Mouse (Mus musculus) mouse trophoblast stem cell (cell line): ENCODE measurements at regions not wholly inside any gene's neighbourhood (a gene's known extent, or its start where the extent isn't known, plus 50 kb on each side); places are given as distances from the start of the nearest gene placed in this dataset.

Source experiments
- in situ Hi-C, 2 experiments: fragments of 300-500 bp; cut with MseI, MboI; formaldehyde crosslinking; loops; 2 replicates in 1 of 2; 3 replicates in 1 of 2; pipeline ENCODE4 v1.15.1; 2025

- in situ Hi-C loops = no loop called here
Observed at GRCm38 (mm10) chr11:112839721-112840494, 57.9 kb downstream of the Sox9 start.

- in situ Hi-C loops = no loop called here
Observed at GRCm38 (mm10) chr11:112840495-112840828, 58.4 kb downstream of the Sox9 start.

- in situ Hi-C loops = no loop called here
Observed at GRCm38 (mm10) chr11:112844258-112844901, 62.4 kb downstream of the Sox9 start.

GRCm38 (mm10) chr11:112847146-112847545 lies 65.1 kb downstream of the Sox9 start:
- in situ Hi-C loops = no loop called here

GRCm38 (mm10) chr11:112847851-112848250 lies 65.8 kb downstream of the Sox9 start:
- in situ Hi-C loops = no loop called here

- in situ Hi-C loops = no loop called here
Observed at GRCm38 (mm10) chr11:112849974-112850373, 68.0 kb downstream of the Sox9 start.

GRCm38 (mm10) chr11:112850532-112851272 lies 68.7 kb downstream of the Sox9 start:
- in situ Hi-C loops = no loop called here

GRCm38 (mm10) chr11:112851321-112851720 lies 69.3 kb downstream of the Sox9 start:
- in situ Hi-C loops = no loop called here

GRCm38 (mm10) chr11:112855975-112856374 lies 74.0 kb downstream of the Sox9 start:
- in situ Hi-C loops = no loop called here

GRCm38 (mm10) chr11:112859309-112859708 lies 77.3 kb downstream of the Sox9 start:
- in situ Hi-C loops = no loop called here

GRCm38 (mm10) chr11:112860797-112861196 lies 78.8 kb downstream of the Sox9 start:
- in situ Hi-C loops = no loop called here

- in situ Hi-C loops = no loop called here
Observed at GRCm38 (mm10) chr11:112861233-112861632, 79.2 kb downstream of the Sox9 start.

- in situ Hi-C loops = no loop called here
Observed at GRCm38 (mm10) chr11:112865836-112866235, 83.8 kb downstream of the Sox9 start.

GRCm38 (mm10) chr11:112869571-112869970 lies 87.5 kb downstream of the Sox9 start:
- in situ Hi-C loops = no loop called here

GRCm38 (mm10) chr11:112870201-112871035 lies 88.4 kb downstream of the Sox9 start:
- in situ Hi-C loops = no loop called here

- in situ Hi-C loops = no loop called here
Observed at GRCm38 (mm10) chr11:112872677-112873367, 90.8 kb downstream of the Sox9 start.

GRCm38 (mm10) chr11:112874239-112874638 lies 92.2 kb downstream of the Sox9 start:
- in situ Hi-C loops = no loop called here

GRCm38 (mm10) chr11:112876226-112876625 lies 94.2 kb downstream of the Sox9 start:
- in situ Hi-C loops = no loop called here

- in situ Hi-C loops = no loop called here
Observed at GRCm38 (mm10) chr11:112878436-112878835, 96.4 kb downstream of the Sox9 start.

- in situ Hi-C loops = no loop called here
Observed at GRCm38 (mm10) chr11:112880736-112881135, 98.7 kb downstream of the Sox9 start.

- in situ Hi-C loops = no loop called here
Observed at GRCm38 (mm10) chr11:112885336-112885940, 103.4 kb downstream of the Sox9 start.
